Mouse (Mus musculus): ENCODE measurements at regions not wholly inside any gene's neighbourhood (a gene's known extent, or its start where the extent isn't known, plus 50 kb on each side); places are given as distances from the start of the nearest gene placed in this dataset.

DNA sequence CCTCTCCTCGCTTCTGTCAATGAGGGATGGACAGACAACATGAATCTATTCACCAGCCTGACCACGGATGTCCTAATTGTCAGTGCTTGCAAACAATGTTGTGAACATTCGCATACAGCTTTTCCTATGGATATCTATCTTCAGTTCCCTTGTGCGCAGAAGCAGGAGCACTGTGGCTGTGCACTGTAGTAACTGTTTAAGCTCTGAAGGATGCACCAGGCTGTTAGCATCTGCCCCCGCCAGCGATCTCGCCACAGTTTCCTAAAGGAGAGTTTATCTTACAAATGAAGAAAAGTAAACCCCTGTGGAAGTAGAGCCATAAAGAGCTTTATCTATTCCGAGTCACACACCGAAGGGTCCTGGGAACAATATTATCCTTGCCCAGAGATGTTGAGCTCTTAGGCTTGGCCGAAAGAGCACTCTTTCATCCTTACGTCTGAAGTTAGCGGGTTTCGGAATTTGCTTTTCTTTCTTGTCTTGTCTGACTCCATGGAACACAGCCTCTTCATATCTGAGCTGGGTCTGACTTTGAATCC is 357.4 kb downstream of the Agtpbp1 start:
- DNase-seq = no peak

DNA sequence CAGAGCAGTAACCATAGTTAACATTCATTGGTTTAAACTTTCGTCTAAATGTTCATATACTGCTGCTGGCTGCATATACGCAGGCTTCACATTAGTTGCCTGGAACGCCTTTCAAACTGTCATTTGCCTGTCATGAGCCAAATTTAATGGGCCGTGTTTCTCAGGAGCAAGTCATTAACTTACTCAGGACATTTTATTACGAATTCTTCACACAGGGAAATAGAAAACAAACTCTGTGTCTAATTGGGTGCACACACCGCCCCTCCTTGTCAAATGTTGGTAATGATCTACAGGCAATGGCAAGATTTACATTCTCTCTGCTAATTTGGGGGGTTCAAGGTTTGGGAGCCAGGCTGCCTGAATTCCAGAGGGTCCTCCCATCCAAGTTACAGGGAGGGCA is 364.4 kb downstream of the Agtpbp1 start:
- no peak for DNase-seq

DNA sequence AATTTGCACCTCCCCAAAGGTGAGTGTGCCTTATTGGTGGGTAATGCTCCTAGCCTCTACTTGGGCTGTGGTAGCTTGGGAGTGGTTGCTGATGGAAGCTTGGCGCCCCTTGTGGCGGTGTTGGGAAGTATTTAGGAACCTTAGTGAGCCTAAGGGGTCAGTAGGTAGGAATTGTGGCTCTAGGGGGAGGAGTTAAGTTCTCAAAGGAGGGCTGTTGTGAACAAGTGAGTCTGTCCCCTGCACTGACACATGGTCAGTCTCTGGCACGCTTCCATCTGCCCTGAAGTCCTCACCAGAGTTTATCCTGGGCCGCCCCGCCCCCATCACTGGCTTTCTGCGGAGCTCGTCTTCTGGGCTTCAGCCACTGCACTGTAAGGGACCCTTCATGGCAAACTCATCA is 364.9 kb downstream of the Agtpbp1 start:
- peak in 1 of 2 experiments; percentile 9 for DNase-seq

DNA sequence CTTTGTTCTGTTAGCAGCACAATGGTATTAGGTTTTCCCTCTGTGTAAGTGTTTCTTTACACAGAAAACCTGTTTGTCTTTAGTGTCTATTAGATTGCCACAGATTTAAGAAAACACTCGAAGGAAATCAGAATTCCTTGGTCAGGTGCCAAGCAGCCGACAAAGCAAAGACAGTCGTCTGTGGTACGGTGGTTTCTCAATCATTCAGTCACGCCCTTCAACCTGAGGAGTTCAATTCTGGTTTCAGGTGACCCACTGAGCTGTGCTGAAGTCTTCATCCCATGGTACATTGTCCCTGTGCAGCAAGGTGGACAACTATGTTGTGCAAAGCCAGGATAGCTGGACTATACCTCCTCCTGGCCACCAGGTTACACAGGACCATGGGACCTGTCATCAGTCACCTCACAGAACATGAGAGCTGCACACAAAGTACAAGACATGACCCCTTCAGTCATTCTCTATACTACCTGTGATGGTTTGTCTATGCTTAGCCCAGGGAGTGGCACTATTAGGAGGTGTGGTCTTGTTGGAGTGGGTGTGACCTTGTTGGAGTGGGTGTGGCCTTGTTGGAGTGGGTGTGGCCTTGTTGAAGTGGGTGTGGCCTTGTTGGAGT is 368.2 kb downstream of the Agtpbp1 start:
- DNase-seq = no peak

DNA sequence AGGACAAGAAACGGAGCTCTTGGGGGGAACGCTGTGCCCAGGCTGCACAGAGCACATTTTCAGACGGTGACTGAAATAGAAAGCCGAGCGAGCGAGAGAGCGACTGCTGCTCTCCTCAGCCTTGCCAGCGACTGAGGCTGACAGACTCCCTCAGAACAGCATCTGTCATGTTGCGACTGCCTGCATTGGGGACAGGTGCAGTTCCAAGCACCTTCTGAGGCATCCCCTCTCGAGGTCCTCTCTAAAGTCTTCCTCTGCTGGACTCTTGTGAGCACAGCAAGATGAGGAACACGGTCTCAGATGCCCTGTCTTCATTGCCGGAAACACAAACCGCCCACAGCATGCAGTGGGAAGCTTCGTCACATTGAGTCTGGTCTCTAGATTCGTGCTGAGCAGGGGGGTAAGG is 372.7 kb downstream of the Agtpbp1 start:
- no peak for DNase-seq

DNA sequence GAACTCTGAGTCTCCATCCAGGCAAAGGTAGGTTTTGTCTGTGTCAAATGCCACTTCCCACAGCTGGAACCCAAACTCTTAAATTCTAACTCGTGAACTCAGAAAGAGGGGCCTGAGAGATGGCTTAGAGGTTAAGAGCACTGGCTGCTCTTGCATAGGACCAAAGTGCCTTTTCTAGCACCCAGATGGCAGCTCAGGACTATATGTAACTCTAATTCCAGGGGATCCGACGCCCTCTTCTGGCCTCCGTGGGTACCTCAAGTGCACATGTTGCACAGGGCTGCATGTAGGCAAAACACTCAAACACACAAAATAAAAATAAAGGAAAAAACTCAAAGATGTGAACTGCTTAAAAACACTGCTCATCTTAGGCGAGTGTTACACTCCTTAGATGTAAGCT is 374.2 kb downstream of the Agtpbp1 start:
- DNase-seq = no peak

DNA sequence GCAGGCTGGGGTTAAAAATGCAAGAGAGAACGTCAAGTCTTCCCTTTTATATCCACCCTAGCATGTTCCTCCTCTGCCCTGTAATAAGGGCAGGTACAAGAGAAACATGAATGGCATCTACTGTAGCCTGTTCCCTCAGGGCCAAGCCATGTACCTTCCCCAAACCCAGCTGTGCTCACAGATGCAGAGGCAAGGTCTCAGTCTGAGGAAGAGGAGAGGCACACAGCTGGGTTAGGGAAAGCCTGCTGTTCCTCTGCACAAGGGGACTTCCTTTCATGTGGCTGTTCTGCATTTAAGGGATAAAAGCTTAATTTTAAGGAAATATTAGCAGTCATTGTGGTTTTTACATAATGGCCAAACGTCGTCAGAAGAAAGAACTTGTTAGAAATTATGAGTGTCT is 378.8 kb downstream of the Agtpbp1 start:
- DNase-seq = no peak

DNA sequence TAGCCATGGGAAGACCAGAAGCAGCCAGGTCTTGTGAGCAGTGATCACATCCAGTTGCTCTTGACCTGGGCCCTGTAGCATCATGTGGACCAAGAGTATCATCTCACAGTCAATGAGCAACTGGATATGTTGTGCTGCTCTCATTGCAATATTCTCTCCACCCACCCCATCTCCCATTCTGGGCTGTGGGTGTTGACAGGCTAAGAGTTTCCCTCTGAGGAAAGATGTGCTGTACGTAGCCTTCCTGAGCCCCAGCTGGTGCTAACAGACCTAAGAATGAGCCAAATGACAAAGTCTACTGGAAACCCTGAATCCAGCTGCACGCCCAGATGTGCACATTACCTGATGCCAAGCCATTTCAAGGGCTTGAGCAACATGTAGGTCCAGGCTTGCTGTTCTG is 380.5 kb downstream of the Agtpbp1 start:
- DNase-seq = no peak

DNA sequence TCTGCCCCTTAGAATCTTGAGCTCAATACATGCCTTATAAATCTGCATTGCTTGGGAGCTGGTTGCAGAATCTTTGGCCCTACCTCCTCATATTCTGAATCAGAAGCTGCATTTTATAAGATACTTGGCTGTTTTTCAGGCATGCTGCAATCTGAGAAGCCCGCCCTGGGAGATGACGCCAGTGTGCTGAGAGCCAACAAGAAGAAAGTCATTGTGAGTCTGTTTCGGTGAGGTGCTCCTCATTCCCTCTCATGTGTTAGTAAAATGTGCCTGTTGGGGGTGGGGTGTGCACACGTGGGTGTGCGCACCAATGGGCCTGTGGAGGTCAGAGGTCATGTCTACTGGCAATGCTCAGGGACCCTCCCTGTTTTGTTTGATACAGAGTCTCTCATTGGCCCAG is 388.7 kb downstream of the Agtpbp1 start:
- no peak for DNase-seq

DNA sequence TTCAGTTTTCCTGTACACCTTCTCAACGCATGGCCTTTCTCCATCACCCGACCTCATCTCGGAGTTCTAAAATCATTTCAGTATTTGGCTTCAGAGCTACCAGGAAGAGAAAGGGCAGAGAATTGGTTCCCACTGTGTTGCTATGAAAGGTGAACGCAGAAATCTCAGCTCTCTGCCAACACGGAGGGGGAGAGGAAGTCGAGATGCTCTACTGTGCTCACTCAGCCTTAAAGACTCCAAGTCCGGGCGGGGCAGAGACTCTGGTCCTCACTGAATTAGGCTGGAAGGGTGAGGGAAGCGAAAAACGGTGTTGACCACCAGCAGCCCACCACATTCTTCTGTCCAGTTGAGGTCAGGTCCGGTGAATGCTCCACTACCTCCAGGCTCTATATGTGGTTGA is 382.1 kb downstream of the Ntrk2 start:
- no peak for DNase-seq

Measured in thymus, postnatal 36 days (tissue).